Mouse (Mus musculus) spleen, adult 2 months (tissue): ENCODE results near the gene Dpep3. TPM values are rescaled to one million over a fixed set of nuclear protein-coding genes. Genes with fewer than 3 reads are reported as not detected.

Experiments used
- DNase-seq, 2 experiments: peaks; one replicate each; pipeline versions ENCODE4 v3.0.0 to v3.0.0-alpha.2; 2012 to 2021; ENCODE audit warnings: low spot score in 2 of 2, low read depth in 1 of 2
- H3K27ac ChIP-seq: fragments of 200-500 bp; 2 replicates; pipeline ENCODE4 v1.5.1; 2012; ENCODE audit warnings: low read length, inconsistent platforms; ENCODE audit not compliant: insufficient read depth
- H3K27me3 ChIP-seq: fragments of 200-500 bp; 2 replicates; pipeline ENCODE4 v1.6.1; 2012; ENCODE audit warnings: mild to moderate bottlenecking, moderate library complexity, low read length, inconsistent platforms; ENCODE audit not compliant: control insufficient read depth, insufficient read depth
- H3K36me3 ChIP-seq: fragments of 200-500 bp; 2 replicates; pipeline ENCODE4 v1.6.1; 2012; ENCODE audit warnings: mild to moderate bottlenecking, low read length, inconsistent platforms; ENCODE audit not compliant: control insufficient read depth, insufficient read depth
- H3K4me1 ChIP-seq: fragments of 200-500 bp; 2 replicates; pipeline ENCODE4 v1.6.1; 2011; ENCODE audit warnings: inconsistent platforms; ENCODE audit not compliant: control insufficient read depth, insufficient read depth, insufficient read length
- H3K4me3 ChIP-seq: fragments of 200-500 bp; 2 replicates; pipeline ENCODE4 v1.5.1; 2011; ENCODE audit warnings: mild to moderate bottlenecking, inconsistent platforms; ENCODE audit not compliant: insufficient read depth, insufficient read length; ENCODE audit errors: extremely low read depth
- CTCF ChIP-seq: fragments of 200-500 bp; IDR thresholded peaks from 2 replicates; pipeline ENCODE4 v1.5.1; 2011; ENCODE audit warnings: mild to moderate bottlenecking, inconsistent platforms; ENCODE audit not compliant: insufficient read depth, insufficient read length, insufficient replicate concordance; ENCODE audit errors: extremely low read depth
- POLR2A ChIP-seq: fragments of 200-500 bp; IDR thresholded peaks from 2 replicates; pipeline ENCODE4 v1.6.1; 2011; ENCODE audit warnings: low read depth, low read length, inconsistent platforms
- WGBS: fragments of 180-500 bp; shearing (Covaris S2); methylation state at CpG from one replicate; pipeline ENCODE4 v1.1.7; 2018; 5-methylcytosine and 5-hydroxymethylcytosine counted together
- polyA plus RNA-seq: library from polyadenylated mRNA; depleted of rRNA; stranded (reverse); fragments of >200 nt; gene quantifications from 2 replicates; pipeline ENCODE4 v1.2.3, GENCODE M21; 2012

Dpep3 gene
- polyA plus RNA-seq, 1 experiment: 0.48 TPM

DNA sequence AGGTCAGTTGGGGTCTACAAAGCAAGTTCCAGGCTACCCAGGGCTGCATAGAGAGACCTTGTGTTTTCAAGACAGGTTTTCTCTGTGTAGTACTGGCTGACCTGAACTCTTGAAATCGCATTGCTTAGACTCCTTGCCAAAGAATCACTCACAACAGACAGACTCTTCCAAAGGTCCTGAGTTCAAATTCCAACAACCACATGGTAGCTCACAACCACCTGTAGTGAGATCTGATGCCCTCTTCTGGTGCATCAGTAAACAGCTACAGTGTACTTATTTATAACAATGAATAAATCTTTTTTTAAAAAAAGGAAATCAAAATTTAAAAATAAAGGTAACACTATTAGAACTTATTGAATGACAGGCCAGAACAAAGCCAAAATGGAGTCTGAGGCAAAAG lies 1.9 kb upstream of the Dpep3 start:
- WGBS: 90% methylated on average over 1 of the region's 1 CpGs
- DNase-seq: no peak
- 0 out of 2 replicates have a peak, but pooled peaks cover 2% of the 10 kb centered on the region for H3K4me1 ChIP-seq
- TF ChIP-seq CTCF: no peak
- no peak for TF ChIP-seq POLR2A
- no peak overlapping the region for H3K27ac ChIP-seq
- no peak overlapping the region for H3K4me3 ChIP-seq
- no peaks in the 10 kb centered on the region for H3K36me3 ChIP-seq
- no peaks in the 10 kb centered on the region for H3K27me3 ChIP-seq

DNA sequence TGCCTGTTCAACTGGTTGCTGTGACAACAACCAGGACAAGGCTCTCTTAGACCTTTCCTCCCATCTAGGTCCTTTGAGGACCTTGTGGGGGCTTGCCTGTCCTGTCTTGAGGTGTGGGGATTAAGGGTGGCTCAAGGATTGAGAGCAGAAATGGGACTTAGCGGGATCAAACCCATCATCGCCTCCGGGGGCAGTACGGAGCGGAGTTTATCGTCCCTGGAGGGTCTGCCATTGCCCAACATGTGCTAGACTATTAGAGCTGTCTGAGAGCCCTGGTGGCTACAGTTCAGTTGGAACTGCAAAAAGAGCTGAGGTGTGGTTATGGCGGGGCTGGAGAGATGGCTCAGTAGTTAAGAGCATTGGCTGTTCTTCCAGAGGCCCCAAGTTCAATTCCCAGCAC lies 3.9 kb downstream of the Dpep3 start:
- no peaks in the 10 kb centered on the region for H3K27me3 ChIP-seq
- no peaks in the 10 kb centered on the region for H3K4me1 ChIP-seq
- no peak overlapping the region for H3K27ac ChIP-seq
- TF ChIP-seq POLR2A: no peak
- TF ChIP-seq CTCF: no peak
- H3K4me3 ChIP-seq: no peak overlapping the region
- no peak for DNase-seq
- 83% methylated on average over 7 of the region's 7 CpGs for whole genome bisulfite sequencing
- no peaks in the 10 kb centered on the region for H3K36me3 ChIP-seq

DNA sequence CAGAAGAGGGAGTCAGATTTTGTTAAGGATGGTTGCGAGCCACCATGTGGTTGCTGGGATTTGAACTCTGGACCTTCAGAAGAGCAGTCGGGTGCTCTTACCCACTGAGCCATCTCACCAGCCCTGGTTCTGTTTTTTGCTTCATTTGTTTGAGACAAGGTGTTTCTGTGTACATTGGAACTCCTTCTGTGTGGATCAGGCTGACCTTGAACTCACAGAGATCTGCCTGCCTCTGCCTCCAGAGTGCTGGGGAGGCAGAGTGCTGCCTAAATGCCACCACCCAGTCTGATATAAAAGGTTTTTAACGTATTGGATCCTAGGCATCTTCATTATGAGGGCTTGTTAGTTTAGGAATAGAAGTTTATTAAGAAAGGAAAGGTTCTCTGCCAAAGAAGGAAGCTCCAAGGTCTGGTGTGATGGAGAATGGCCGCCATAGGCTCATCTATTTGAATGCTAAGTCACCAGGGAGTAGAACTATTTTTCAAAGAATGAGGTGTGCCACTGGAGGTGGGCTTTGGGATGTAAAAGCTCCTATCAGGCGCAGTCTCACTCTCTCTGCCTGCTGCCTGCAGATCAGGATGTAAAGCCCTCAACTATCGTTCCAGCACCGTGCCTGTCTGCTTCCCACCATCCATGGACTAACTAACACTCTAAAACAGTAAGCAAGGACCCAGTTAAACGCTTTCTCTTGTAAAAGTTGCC lies 8.1 kb downstream of the Dpep3 start:
- Histone ChIP-seq H3K27me3 (no peaks in the 10 kb centered on the region), H3K4me1 (peaks cover 4% of the 10 kb centered on the region; the same call in 1 of the 2 replicates), H3K27ac (no peak overlapping the region), H3K4me3 (no peak overlapping the region), H3K36me3 (no peaks in the 10 kb centered on the region)
- TF ChIP-seq CTCF (no peak), POLR2A (no peak)
- DNase-seq: no peak
- 82% methylated on average over 8 of the region's 8 CpGs for WGBS

DNA sequence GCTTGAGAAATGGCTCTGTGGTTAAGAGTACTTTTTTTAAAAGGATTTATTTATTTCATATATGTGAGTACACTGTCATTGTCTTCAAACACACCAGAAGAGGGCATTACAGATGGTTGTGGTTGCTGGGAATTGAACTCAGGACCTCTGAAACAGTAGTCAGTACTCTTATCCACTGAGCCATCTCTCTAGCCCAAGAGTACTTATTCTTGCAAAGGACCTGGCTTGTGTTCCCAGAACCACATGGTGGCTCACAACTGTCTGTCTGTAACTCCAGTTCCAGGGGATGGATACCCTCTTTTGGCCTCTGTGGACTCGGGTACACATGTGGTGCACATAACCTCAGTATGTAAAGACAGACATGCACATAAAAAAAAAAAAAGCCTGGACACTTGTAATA lies 9.9 kb downstream of the Dpep3 start:
- Histone ChIP-seq H3K27me3 (no peaks in the 10 kb centered on the region), H3K4me3 (no peak overlapping the region), H3K4me1 (peaks cover 6% of the 10 kb centered on the region; the same call in 1 of the 2 replicates), H3K36me3 (no peaks in the 10 kb centered on the region), H3K27ac (no peak overlapping the region)
- no peak for DNase-seq
- 83% methylated on average over 1 of the region's 1 CpGs for WGBS
- TF ChIP-seq CTCF (no peak), POLR2A (no peak)

DNA sequence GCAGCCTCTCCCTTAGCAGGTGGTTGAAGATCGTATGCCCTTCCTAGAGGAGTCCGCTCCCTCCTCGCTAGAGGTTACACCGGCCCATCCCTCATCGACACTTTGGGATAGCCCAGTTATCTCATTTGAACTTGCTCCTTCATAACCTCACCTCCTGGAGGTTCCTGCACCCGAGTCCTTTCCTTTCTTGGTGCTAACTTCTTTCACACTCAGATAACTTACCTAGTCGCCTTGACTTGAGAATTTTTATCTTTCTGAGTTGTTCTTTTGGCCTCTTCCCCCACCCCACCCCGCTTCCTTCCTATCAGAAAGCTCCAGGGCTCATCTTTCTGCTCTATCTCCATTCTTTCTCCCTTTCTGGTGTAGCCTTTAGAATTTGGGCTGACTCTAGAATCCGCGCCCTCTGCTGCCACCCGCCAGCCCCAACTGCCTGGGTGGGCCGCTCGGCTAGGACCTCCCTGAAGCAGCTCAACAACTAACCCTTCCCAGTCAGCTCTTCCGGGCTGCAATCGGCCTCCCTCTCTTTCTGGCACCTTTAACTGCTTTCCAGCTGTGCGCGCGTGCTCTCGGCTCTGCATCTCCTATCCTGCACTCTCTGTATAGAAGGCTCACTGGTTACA lies 12.4 kb downstream of the Dpep3 start:
- H3K27ac ChIP-seq: no peak overlapping the region
- H3K4me1 ChIP-seq: peaks cover 6% of the 10 kb centered on the region; the same call in 1 of the 2 replicates

DNA sequence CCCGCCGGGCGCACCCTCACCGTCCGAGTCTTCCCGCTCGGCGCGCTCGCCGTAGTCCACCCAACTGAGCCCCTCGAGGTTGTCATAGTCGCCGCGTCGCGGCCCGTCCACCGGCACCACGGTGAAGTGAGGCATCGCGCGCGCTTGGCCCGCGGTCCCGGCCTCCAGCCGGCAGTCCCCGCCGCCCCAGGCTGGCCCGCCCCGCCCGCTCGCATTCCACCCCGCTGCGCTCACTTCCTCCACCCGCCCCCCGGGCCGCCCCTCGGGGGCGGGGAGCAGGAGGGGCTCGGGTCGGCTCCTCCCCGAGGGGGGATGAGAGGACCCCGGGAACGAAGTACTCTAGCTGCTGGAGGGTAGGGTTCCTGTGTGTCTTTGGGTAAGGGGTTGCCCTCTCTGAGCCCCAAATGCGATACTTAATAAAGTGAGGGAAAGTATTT lies 13.3 kb downstream of the Dpep3 start, which contains the start of gene Slc12a4:
Slc12a4 (minus strand) TSS at position 193 of the 437 bp plus-strand sequence.
- H3K4me3 ChIP-seq: peak within 1 kb of the TSS; percentile 78
- peak; percentile 41 to 70 for DNase-seq
- WGBS: 2% methylated on average over 42 of the region's 47 CpGs

More for the DNA sequence above, 12.4 kb downstream of the Dpep3 start:
- H3K4me3 ChIP-seq: peak overlapping the region; percentile 16
- no peak for DNase-seq
- 23% methylated on average over 19 of the region's 19 CpGs for WGBS
- TF ChIP-seq POLR2A: no peak
- no peak for TF ChIP-seq CTCF
- H3K27me3 ChIP-seq: no peaks in the 10 kb centered on the region
- H3K36me3 ChIP-seq: no peaks in the 10 kb centered on the region

More for the DNA sequence above, 13.3 kb downstream of the Dpep3 start, which contains the start of gene Slc12a4:
- TF ChIP-seq POLR2A: peak; percentile 39; the same call in 1 of the 2 replicates
- TF ChIP-seq CTCF: no peak
- H3K36me3 ChIP-seq: no peaks in the 10 kb centered on the region
- no peaks in the 10 kb centered on the region for H3K27me3 ChIP-seq
- peak within 1 kb of the TSS; percentile 52; the same call in 1 of the 2 replicates for H3K27ac ChIP-seq
- H3K4me1 ChIP-seq: peaks cover 6% of the 10 kb centered on the region; the same call in 1 of the 2 replicates
